Mouse (Mus musculus) midbrain, embryonic 14.5 days (tissue): Measurements from ENCODE around the gene Tsc22d4. TPM values are rescaled to one million over a fixed set of nuclear protein-coding genes. Genes with fewer than 3 reads are reported as not detected.

Experiments
- ATAC-seq: fragments of 200-750 bp; cut with Nextera tagmentation; 2 replicates; pipeline ENCODE4 v1.8.0; 2017; ENCODE audit warnings: moderate number of reproducible peaks, moderate library complexity; ENCODE audit not compliant: low FRiP score, low TSS enrichment
- DNase-seq: peaks from one replicate; pipeline ENCODE4 v3.0.0-alpha.2; 2015
- H3K27ac ChIP-seq: fragments of 300-500 bp; sonication (generic); replicated peaks from 2 replicates; pipeline ENCODE4 v1.5.1; 2014; ENCODE audit warnings: mild to moderate bottlenecking, low read depth, low read length, moderate library complexity
- H3K27me3 ChIP-seq: fragments of 300-500 bp; sonication (generic); 2 replicates; pipeline ENCODE4 v1.6.1; 2014; ENCODE audit warnings: low read length, control low read depth, mixed read lengths; ENCODE audit not compliant: control insufficient read depth, insufficient read depth
- H3K36me3 ChIP-seq: fragments of 300-500 bp; sonication (generic); 2 replicates; pipeline ENCODE4 v1.6.1; 2014; ENCODE audit warnings: low read length, control low read depth; ENCODE audit not compliant: control insufficient read depth, insufficient read depth
- H3K4me1 ChIP-seq: fragments of 300-500 bp; sonication (generic); 2 replicates; pipeline ENCODE4 v1.6.1; 2014; ENCODE audit warnings: mild to moderate bottlenecking, antibody characterized with exemption, low read length, control low read depth; ENCODE audit not compliant: control insufficient read depth, insufficient read depth
- H3K4me2 ChIP-seq: fragments of 300-500 bp; sonication (generic); 2 replicates; pipeline ENCODE4 v1.6.1; 2014; ENCODE audit warnings: mild to moderate bottlenecking, low read length, moderate library complexity
- H3K4me3 ChIP-seq: fragments of 300-500 bp; sonication (generic); replicated peaks from 2 replicates; pipeline ENCODE4 v1.5.1; 2014; ENCODE audit warnings: low read depth, low read length
- H3K9ac ChIP-seq: fragments of 300-500 bp; sonication (generic); replicated peaks from 2 replicates; pipeline ENCODE4 v1.6.1; 2014; ENCODE audit warnings: mild to moderate bottlenecking, low read length, moderate library complexity
- H3K9me3 ChIP-seq: fragments of 300-500 bp; sonication (generic); 2 replicates; pipeline ENCODE4 v1.6.1; 2016; ENCODE audit warnings: low read length, control low read depth, mixed read lengths; ENCODE audit not compliant: control insufficient read depth
- WGBS: fragments of 180-500 bp; shearing (Covaris S2); extraction: QIAGEN DNeasy Blood & Tissue Kit; methylation state at CpG from one replicate; pipeline ENCODE4 v1.1.7; 2014; 5-methylcytosine and 5-hydroxymethylcytosine counted together
- polyA plus RNA-seq: library from polyadenylated mRNA; unstranded; fragments of >200 nt; fragmentation: Nextera tagmentation; extraction: Ambion mirVana; gene quantifications from 2 replicates; pipeline ENCODE4 v1.2.1, GENCODE M21; 2014

Tsc22d4 gene
- 42.1 and 47.0 TPM in 2 replicates for polyA plus RNA-seq

DNA sequence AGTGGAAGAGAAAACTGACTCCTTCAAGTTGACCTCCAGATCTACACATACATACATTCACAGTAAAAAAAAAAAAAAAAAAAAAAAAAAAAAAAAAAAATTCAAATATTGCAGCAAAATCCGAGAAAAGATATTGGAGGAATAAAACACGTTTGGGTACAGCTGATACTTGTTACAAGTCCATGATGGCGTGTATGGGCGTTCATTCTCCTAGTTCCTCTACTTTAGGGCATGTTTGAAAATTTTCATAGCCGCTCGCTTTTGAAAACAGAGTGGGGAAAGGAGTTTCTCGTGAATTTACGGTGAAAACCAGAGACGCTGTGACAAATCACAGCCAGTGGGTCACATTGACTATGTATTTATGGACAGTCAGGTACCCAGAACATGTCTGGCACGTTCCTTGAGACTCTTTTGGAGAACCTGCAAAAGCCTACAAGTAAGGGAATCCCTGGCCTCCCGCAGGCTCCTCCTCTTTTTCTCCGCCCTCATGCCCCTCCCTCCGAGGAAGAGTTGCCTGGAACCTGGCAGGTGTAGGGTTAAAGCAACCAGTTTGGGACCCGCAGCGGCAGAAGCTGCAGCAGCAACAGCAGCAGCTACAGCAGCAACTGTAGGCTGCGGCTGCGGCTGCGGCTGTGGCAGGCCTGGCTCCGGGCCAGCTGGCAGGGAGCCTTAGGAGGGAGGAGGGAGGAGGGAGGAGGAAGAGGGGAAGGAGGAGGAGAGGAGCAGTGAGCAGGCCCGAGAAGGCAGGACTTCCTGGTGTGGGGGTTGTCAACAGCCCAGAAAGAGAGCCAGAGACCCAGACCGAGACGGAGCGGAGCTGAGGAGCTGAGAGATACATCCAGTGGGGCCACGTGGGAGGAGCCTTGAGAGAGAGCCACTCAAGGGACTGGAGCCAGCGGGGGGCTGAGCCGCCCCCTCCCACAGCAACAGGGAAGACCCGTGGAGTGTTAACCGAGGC lies at the start of gene Tsc22d4:
Gene Tsc22d4 (plus strand): TSS at position 517 of the 958 bp plus-strand sequence.
- DNase-seq (peak; percentile 94), ATAC-seq (peak; percentile 79)
- WGBS: 4% methylated on average over 28 of the region's 28 CpGs
- no peaks in the 10 kb centered on the region for H3K9me3 ChIP-seq
- H3K4me3 ChIP-seq: peak within 1 kb of the TSS; percentile 51
- no peaks in the 10 kb centered on the region for H3K36me3 ChIP-seq
- H3K9ac ChIP-seq: peak within 1 kb of the TSS; percentile 68
- peaks cover 16% of the 10 kb centered on the region for H3K4me1 ChIP-seq
- no peaks in the 10 kb centered on the region for H3K27me3 ChIP-seq
- H3K4me2 ChIP-seq: peak within 1 kb of the TSS; percentile 95
- peak within 1 kb of the TSS; percentile 89 for H3K27ac ChIP-seq

DNA sequence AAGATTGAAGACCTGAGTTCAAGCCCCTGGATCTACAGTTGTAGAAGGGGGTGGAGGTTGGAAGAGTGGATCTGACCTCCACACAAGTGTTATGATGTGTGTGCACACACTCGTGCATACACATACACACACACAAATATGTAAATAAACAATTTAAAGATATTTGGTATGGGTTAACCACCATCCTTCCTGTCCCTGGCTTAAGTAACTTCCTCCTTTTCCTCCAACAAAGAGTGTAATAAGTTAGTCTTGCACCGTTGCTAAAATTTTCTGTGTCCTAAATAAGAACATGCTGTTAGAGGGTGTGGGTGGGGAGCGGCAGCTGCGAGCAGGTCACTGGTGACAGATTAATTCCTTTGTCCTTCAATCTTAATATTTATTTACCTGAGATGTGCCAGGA lies 49.6 kb upstream of the Tsc22d4 start:
- WGBS: 93% methylated on average over 4 of the region's 4 CpGs

DNA sequence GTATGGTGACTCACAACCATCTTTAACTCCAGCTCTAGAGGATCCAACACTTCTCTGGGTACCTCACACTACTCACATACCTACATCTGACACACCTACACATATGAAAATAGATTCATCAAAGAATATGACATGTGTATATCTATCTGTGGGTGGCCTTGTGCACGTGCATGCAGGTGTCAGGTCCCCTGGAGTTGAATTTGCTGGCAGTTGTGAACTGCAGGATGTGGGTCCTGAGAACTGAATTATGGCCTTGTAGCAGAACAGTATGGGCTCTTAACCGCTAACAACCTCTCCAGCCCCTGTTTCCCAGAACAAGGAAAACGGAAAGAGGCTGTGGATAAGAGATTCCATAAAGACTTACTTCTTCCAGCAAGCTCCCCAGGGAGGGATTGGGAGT lies 46.5 kb upstream of the Tsc22d4 start:
- Histone ChIP-seq H3K27me3 (no peaks in the 10 kb centered on the region), H3K4me3 (no peak overlapping the region), H3K9me3 (no peaks in the 10 kb centered on the region), H3K4me2 (no peak overlapping the region), H3K4me1 (no peaks in the 10 kb centered on the region), H3K36me3 (no peaks in the 10 kb centered on the region), H3K9ac (no peak overlapping the region), H3K27ac (no peak overlapping the region)
- no peak for DNase-seq
- WGBS: 74% methylated on average over 3 of the region's 3 CpGs
- ATAC-seq: no peak

More for the DNA sequence above, 49.6 kb upstream of the Tsc22d4 start:
- Histone ChIP-seq H3K9me3 (no peaks in the 10 kb centered on the region), H3K4me1 (no peaks in the 10 kb centered on the region), H3K27ac (no peak overlapping the region), H3K27me3 (no peaks in the 10 kb centered on the region), H3K4me2 (no peak overlapping the region), H3K9ac (no peak overlapping the region), H3K4me3 (no peak overlapping the region), H3K36me3 (no peaks in the 10 kb centered on the region)
- DNase-seq: no peak
- ATAC-seq: no peak

DNA sequence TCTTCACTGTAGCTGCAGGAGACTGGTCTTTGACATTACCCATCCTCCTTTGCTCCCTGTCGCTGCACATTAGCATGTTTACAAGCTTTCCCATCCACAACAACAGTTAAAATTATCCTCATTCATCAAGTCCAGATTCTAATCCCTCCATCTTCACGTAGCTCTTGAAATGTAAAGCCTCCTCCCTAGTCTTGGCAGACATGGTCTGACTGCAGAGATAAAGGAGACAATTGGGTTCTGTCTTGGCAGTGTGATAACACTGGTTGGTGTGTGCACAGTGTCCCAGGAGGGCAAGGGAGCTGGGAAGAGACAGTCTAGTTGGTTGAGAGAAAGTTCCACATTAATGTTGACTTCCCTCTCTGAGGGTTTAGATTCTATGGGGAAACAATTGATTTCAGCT lies 45.7 kb upstream of the Tsc22d4 start:
- Histone ChIP-seq H3K9me3 (no peaks in the 10 kb centered on the region), H3K9ac (no peak overlapping the region), H3K4me2 (no peak overlapping the region), H3K4me1 (no peaks in the 10 kb centered on the region), H3K36me3 (no peaks in the 10 kb centered on the region), H3K4me3 (no peak overlapping the region), H3K27ac (no peak overlapping the region), H3K27me3 (no peaks in the 10 kb centered on the region)
- WGBS: 51% methylated on average over 2 of the region's 2 CpGs
- ATAC-seq (no peak), DNase-seq (no peak)

DNA sequence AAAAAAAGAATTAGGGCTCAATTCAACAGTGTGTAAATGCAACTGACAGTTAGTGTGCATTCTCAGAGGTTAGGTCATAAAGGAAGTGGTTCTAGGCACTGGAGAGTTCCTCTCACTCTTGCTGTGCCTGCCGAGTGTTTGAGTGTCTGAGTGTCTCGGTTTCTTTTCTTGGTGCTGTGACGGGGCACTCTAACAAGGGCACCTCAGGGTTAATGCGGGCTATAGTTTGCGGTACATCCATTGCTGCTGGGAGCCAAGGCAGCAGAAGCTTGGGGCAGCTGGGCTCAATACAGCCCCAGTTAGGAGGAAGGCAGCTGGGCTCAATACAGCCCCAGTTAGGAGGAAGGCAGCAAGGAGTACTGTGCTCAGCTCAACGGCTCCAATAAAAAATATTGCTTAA lies 40.3 kb upstream of the Tsc22d4 start:
- no peaks in the 10 kb centered on the region for H3K27me3 ChIP-seq
- H3K9me3 ChIP-seq: no peaks in the 10 kb centered on the region
- H3K27ac ChIP-seq: no peak overlapping the region
- ATAC-seq: no peak
- no peaks in the 10 kb centered on the region for H3K36me3 ChIP-seq
- H3K4me1 ChIP-seq: peaks cover 11% of the 10 kb centered on the region; the same call in 1 of the 2 replicates
- no peak overlapping the region for H3K4me2 ChIP-seq
- no peak overlapping the region for H3K9ac ChIP-seq
- H3K4me3 ChIP-seq: no peak overlapping the region
- WGBS: 60% methylated on average over 6 of the region's 6 CpGs
- no peak for DNase-seq

DNA sequence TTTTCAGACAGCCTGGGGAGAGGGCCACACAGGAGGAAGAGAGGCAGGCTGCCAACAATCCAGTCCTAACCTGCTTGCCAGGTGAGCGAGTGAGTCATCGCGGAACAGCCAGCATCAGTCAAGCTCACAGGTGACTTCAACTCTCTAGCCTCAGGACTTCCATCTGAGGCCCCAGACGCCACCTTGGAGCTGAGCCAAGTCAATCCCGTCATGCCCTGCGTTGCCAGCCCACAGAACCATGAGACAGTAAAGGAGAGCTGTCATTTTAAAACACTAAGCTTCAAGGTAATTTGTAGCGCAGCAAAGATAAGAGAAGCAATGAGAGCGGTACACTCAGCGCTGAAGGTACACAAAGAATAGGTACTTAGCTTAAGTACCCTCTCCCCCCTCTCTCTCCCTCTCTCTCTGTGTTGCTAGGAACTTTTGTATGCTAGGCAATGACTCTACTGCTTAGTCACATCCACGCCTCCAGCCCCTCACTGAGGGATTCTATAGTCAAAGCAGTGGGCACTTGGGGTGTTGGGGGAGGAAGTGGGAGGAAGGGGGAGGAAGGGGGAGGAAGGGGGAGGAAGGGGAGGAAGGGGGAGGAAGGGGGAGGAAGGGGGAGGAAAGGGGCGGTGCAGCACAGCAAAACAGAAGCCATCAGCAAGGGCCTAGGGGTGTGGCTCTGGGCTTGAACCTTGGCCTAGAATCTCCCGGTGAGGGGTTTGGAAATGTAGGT lies 38.5 kb upstream of the Tsc22d4 start:
- peak overlapping the region; percentile 49; the same call in 1 of the 2 replicates for H3K27ac ChIP-seq
- no peak overlapping the region; the same call in 1 of the 2 replicates for H3K4me2 ChIP-seq
- no peaks in the 10 kb centered on the region for H3K36me3 ChIP-seq
- peak; percentile 73 for DNase-seq
- WGBS: 64% methylated on average over 12 of the region's 12 CpGs
- H3K9ac ChIP-seq: no peak overlapping the region
- peaks cover 11% of the 10 kb centered on the region; the same call in 1 of the 2 replicates for H3K4me1 ChIP-seq
- no peaks in the 10 kb centered on the region for H3K9me3 ChIP-seq
- no peak for ATAC-seq
- no peaks in the 10 kb centered on the region for H3K27me3 ChIP-seq
- no peak overlapping the region for H3K4me3 ChIP-seq

DNA sequence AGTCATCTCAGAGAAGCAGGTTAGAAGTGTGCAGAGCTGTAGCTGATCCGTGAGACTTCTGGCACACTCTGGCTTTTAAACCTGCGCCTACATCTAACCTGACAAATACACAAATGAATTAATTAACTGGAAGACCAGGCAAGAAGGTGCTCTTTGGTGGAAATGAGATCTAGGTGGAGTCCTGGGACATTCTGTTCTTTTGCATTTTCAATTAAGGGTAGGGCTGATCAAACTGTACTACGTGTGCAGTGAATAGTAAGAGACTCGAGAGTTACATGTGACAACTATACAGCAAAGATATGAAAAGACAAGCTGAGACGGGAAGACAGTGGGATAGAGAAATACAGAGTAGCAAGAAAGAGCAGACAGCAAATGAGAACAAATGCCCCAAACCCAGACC lies 32.1 kb upstream of the Tsc22d4 start:
- Histone ChIP-seq H3K27me3 (no peaks in the 10 kb centered on the region), H3K9ac (no peak overlapping the region), H3K27ac (no peak overlapping the region), H3K4me2 (no peak overlapping the region), H3K4me1 (no peaks in the 10 kb centered on the region), H3K9me3 (no peaks in the 10 kb centered on the region), H3K4me3 (no peak overlapping the region), H3K36me3 (no peaks in the 10 kb centered on the region)
- no peak for ATAC-seq
- 81% methylated on average over 5 of the region's 5 CpGs for WGBS
- no peak for DNase-seq

DNA sequence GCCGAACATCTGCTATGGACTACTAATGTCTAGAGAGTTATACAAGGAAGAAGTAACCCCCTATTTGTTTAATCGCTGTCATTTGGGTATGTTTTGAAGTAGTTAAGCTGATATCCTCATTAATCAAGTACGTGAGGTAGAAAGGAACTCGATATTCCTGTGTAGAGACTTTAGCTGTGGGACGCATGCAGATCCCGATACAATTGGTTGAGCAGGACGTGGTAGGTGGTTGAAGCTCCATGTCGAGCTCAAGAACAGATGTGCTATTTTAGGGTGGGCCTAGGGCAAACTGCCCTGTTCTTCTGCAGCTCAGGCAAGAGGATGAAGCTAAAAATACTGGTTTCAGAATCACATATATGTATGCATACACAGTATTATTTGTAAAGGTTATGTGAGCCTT lies 29.8 kb upstream of the Tsc22d4 start:
- H3K4me2 ChIP-seq: no peak overlapping the region
- no peaks in the 10 kb centered on the region for H3K27me3 ChIP-seq
- no peak for ATAC-seq
- DNase-seq: no peak
- H3K4me1 ChIP-seq: no peaks in the 10 kb centered on the region
- no peak overlapping the region for H3K9ac ChIP-seq
- WGBS: 77% methylated on average over 8 of the region's 8 CpGs
- H3K36me3 ChIP-seq: no peaks in the 10 kb centered on the region
- H3K4me3 ChIP-seq: no peak overlapping the region
- H3K27ac ChIP-seq: no peak overlapping the region
- H3K9me3 ChIP-seq: no peaks in the 10 kb centered on the region
